Mouse (Mus musculus) small intestine, adult 2 months (tissue): ENCODE measurements around the gene Fbxl8.
A peak's percentile ranks its signal among the peaks of the same experiment; 100 is the strongest.

Experiments
- CTCF ChIP-seq: fragments of 200-500 bp; IDR thresholded peaks from 2 replicates; pipeline ENCODE4 v1.5.1; 2012; ENCODE audit warnings: low read depth, mild to moderate bottlenecking, control low read depth, inconsistent platforms, low read length, moderate library complexity, mixed read lengths; ENCODE audit not compliant: insufficient replicate concordance, insufficient read length; ENCODE audit errors: extremely low read depth
- POLR2A ChIP-seq: fragments of 200-500 bp; IDR thresholded peaks from 2 replicates; pipeline ENCODE4 v1.6.1; 2012; ENCODE audit warnings: low read depth, mild to moderate bottlenecking, control low read depth, inconsistent platforms, low read length, moderate library complexity

GRCm38 (mm10) chr8:105306146-105306691 is 41.8 kb downstream of the Fbxl8 start:
- TF ChIP-seq CTCF, result peak; percentile 11; the same call in 1 of the 2 replicates
- no peak; the same call in 1 of the 2 replicates for TF ChIP-seq POLR2A
